Mouse (Mus musculus): ENCODE measurements around the gene Ahsa1. TPM values are rescaled to one million over a fixed set of nuclear protein-coding genes. Genes with fewer than 3 reads are reported as not detected.

Gene Ahsa1
- 196 and 212 TPM in 2 replicates for polyA plus RNA-seq (2015; fragmentation: Nextera tagmentation; extraction: Ambion mirVana)

DNA sequence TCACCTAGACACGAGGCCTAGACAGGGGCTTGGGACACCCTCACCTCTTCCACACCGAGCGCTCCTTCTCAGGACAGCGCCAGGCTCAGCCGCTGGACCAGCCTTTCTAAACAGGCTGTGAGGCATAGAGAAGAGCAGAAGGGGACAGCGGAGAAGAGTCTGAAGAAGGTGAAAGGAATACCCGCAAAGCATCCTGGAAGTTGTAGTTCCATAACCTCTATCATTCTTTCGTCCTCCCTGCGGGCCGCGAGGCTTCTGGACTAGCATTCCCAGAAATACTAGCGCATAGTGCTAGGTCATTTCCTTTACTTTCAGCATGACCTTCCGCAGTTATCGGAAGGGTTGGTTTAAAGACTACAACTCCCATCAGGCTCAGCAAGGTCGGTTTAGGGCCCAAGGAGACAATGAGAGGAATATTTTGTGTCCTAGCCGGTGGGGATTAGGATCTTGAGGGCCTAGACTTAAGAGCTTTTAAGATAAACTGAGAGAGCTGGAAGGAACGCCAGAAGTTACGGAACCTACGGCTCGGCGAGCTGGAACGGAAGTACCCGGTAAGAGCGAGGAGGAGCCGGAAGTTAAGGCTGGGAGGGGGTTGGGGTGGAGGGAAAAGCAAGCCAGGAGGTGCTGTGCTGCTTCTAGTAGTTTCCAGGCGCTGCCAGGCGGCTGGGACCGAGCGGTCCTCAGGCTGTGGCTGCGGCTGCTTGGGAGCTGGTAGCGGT lies at the start of gene Ahsa1, which contains the start of gene Vipas39:
TSS of gene Ahsa1 (plus strand) at position 372 of the 719 bp plus-strand sequence.
TSS of gene Vipas39 (minus strand) at position 149 of the 719 bp plus-strand sequence.
- peak within 1 kb of the TSS; percentile 87 for H3K4me3 ChIP-seq (replicated peaks)
- DNase-seq (peak; percentile 87), ATAC-seq (ENCODE audit: low read depth) (peak; percentile 95)
- no peaks in the 10 kb centered on the region for H3K9me3 ChIP-seq (replicated peaks)
- peaks cover 48% of the 10 kb centered on the region for H3K36me3 ChIP-seq
- H3K9ac ChIP-seq: peak within 1 kb of the TSS; percentile 95
- WGBS (ENCODE audit: insufficient replicate concordance): under 1% methylated on average over 31 of the region's 31 CpGs
- H3K4me2 ChIP-seq: peak within 1 kb of the TSS; percentile 82
- peak within 1 kb of the TSS; percentile 96 for H3K27ac ChIP-seq
- peaks cover 36% of the 10 kb centered on the region for H3K4me1 ChIP-seq (replicated peaks)
- no peaks in the 10 kb centered on the region for H3K27me3 ChIP-seq

DNA sequence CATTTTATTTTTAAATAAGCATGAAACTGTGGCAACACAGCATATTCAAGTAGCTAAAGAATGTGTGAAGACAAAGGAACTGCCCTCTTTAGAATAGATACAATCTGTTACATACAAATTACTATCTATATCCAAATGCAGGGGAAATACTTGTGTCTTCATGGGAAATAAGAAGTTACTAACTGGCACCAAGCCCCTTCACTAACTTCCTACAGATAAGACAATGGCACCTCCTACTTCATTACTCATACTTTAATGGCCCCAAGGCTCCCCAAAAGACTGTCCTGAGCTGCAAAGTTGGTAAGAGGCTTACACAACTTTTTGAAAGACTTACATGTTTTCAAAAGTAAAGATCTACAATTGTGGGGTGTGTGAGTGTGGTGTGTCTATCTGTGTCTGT lies 48.7 kb upstream of the Ahsa1 start:
- Histone ChIP-seq H3K27me3 (no peaks in the 10 kb centered on the region), H3K9me3 (replicated peaks) (no peaks in the 10 kb centered on the region), H3K27ac (no peak overlapping the region), H3K4me1 (replicated peaks) (no peaks in the 10 kb centered on the region), H3K36me3 (no peaks in the 10 kb centered on the region), H3K9ac (no peak overlapping the region), H3K4me2 (no peak overlapping the region), H3K4me3 (replicated peaks) (no peak overlapping the region)
- DNase-seq: no peak
- no peak for ATAC-seq (ENCODE audit: low read depth)

DNA sequence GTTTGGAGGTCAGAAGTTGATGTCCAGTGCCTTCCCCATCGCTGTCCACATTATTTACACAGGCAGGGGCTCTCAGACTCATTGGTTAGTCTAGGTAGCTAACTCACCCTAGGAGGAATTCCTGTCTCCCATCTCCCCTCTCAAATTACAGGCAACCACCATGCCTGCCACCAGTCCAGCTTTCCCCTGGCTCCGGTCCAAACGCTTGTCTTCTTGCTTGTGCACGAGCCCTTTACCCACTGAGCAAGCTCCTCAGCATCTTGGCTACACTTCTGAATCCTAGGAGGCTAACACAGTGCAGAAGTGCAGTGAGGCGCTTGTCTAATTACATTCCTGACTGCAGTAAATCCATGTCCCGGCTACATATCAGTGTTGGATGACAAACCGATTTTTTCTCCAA lies 46.9 kb upstream of the Ahsa1 start:
- H3K9ac ChIP-seq: no peak overlapping the region
- no peak for DNase-seq
- ATAC-seq (ENCODE audit: low read depth): no peak
- H3K36me3 ChIP-seq: no peaks in the 10 kb centered on the region
- no peaks in the 10 kb centered on the region for H3K27me3 ChIP-seq
- WGBS (ENCODE audit: insufficient replicate concordance): 72% methylated on average over 7 of the region's 7 CpGs
- no peaks in the 10 kb centered on the region for H3K9me3 ChIP-seq (replicated peaks)
- no peaks in the 10 kb centered on the region for H3K4me1 ChIP-seq (replicated peaks)
- H3K4me2 ChIP-seq: no peak overlapping the region
- no peak overlapping the region for H3K27ac ChIP-seq
- no peak overlapping the region for H3K4me3 ChIP-seq (replicated peaks)

DNA sequence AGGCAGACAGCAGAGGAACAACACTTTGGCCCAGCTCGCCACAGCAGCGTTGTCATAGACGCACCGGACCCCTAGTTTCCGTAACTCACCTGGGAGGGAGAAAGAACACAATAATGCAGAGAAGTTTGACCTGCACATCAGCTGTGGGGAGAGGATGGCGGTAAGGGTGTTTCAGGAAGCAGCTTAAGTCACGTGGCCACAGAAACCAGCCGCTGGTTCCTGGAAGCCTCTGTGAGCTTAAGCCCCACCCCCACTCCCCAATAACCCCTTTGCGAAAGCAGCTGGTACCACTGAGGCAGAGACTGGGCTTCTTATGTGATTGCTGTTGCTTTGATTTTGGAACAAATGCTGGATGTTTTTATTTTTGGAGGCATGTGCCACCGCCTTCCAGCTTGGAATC lies 41.3 kb upstream of the Ahsa1 start:
- 45% methylated on average over 10 of the region's 10 CpGs for WGBS (ENCODE audit: insufficient replicate concordance)
- DNase-seq (no peak), ATAC-seq (ENCODE audit: low read depth) (peak; percentile 47; the same call in 1 of the 2 replicates)
- Histone ChIP-seq H3K9me3 (replicated peaks) (0 out of 2 replicates have a peak, but pooled peaks cover 3% of the 10 kb centered on the region), H3K4me3 (replicated peaks) (no peak overlapping the region), H3K4me1 (replicated peaks) (peaks cover 17% of the 10 kb centered on the region), H3K36me3 (no peaks in the 10 kb centered on the region), H3K27me3 (no peaks in the 10 kb centered on the region), H3K4me2 (peak overlapping the region; percentile 36), H3K27ac (no peak overlapping the region), H3K9ac (no peak overlapping the region)

DNA sequence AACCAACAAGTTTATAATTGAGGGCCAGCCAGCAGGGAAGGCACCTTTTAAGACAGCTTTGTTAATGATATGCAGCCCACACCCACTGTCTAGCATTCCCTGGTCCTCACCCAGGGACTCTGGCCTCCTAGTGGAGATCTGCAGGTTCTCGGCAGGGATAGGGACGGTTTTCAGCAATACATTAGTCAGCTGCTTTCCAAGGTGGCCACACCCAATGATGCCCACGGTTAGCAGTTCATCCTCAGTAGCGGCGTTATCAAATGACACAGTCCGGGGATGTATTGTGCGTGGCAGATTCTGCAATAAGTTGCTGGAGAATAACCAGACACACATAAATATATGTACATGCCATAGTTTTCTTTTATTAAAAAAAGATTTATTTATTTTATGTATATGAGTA lies 39.5 kb upstream of the Ahsa1 start:
- ATAC-seq (ENCODE audit: low read depth): peak; percentile 53
- Histone ChIP-seq H3K36me3 (no peaks in the 10 kb centered on the region), H3K4me3 (replicated peaks) (no peak overlapping the region), H3K27ac (no peak overlapping the region), H3K9ac (no peak overlapping the region), H3K4me2 (no peak overlapping the region), H3K4me1 (replicated peaks) (peaks cover 31% of the 10 kb centered on the region), H3K9me3 (replicated peaks) (0 out of 2 replicates have a peak, but pooled peaks cover 3% of the 10 kb centered on the region), H3K27me3 (no peaks in the 10 kb centered on the region)
- WGBS (ENCODE audit: insufficient replicate concordance): 37% methylated on average over 7 of the region's 7 CpGs
- DNase-seq: peak; percentile 8

DNA sequence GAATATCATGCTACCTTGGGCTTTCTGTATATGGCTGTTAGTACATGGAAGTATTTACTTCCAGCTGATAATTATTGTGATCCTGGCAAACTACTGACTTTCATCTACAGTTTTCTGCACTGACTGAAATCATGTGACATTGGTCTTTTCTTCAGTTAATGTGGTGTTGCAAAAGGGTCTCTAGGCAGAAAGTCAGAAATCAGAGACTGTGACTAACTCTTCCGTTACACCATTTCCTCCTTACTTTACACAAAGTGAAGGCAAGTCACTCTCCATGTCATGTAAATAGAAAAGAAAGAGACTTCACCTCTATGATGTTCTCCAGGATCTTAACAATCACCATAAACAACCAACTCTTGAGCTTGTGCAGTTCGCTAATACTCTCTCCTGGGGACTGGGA lies 36.6 kb upstream of the Ahsa1 start:
- no peak overlapping the region for H3K9ac ChIP-seq
- 0 out of 2 replicates have a peak, but pooled peaks cover 3% of the 10 kb centered on the region for H3K9me3 ChIP-seq (replicated peaks)
- H3K4me2 ChIP-seq: no peak overlapping the region
- H3K4me3 ChIP-seq (replicated peaks): no peak overlapping the region
- H3K36me3 ChIP-seq: no peaks in the 10 kb centered on the region
- no peak overlapping the region for H3K27ac ChIP-seq
- no peaks in the 10 kb centered on the region for H3K27me3 ChIP-seq
- DNase-seq (no peak), ATAC-seq (ENCODE audit: low read depth) (no peak)
- peaks cover 30% of the 10 kb centered on the region for H3K4me1 ChIP-seq (replicated peaks)
- 79% methylated on average over 2 of the region's 2 CpGs for WGBS (ENCODE audit: insufficient replicate concordance)

DNA sequence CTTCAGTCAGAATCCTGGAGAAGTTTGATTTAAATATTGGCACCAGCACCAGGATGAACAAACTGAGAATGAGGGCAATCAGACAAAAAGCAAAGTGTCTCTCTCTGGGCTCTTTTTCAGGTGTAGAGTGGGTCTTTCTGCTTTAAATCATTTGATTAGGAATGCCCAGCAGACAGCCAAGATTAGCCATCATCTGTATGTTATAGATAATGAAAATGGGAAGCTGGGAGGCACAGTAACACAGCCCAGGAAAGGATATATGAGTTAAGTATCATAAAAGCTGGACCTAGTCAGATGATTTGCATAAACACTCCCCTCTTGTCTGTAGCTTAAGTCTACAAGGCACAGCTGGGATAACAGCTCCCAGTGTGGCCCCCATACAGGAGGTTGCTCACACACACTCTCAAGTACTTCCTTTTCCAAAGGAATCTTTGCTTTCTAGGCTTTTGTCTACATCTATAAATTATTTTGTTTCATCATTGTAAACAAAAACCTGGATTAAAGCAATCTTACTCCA lies 35.8 kb upstream of the Ahsa1 start:
- H3K27me3 ChIP-seq: no peaks in the 10 kb centered on the region
- H3K9ac ChIP-seq: no peak overlapping the region; the same call in 1 of the 2 replicates
- no peaks in the 10 kb centered on the region for H3K36me3 ChIP-seq
- 0 out of 2 replicates have a peak, but pooled peaks cover 3% of the 10 kb centered on the region for H3K9me3 ChIP-seq (replicated peaks)
- H3K4me1 ChIP-seq (replicated peaks): peaks cover 22% of the 10 kb centered on the region
- DNase-seq (no peak), ATAC-seq (ENCODE audit: low read depth) (peak; percentile 67; the same call in 1 of the 2 replicates)
- H3K4me3 ChIP-seq (replicated peaks): no peak overlapping the region
- H3K4me2 ChIP-seq: no peak overlapping the region
- no peak overlapping the region for H3K27ac ChIP-seq

DNA sequence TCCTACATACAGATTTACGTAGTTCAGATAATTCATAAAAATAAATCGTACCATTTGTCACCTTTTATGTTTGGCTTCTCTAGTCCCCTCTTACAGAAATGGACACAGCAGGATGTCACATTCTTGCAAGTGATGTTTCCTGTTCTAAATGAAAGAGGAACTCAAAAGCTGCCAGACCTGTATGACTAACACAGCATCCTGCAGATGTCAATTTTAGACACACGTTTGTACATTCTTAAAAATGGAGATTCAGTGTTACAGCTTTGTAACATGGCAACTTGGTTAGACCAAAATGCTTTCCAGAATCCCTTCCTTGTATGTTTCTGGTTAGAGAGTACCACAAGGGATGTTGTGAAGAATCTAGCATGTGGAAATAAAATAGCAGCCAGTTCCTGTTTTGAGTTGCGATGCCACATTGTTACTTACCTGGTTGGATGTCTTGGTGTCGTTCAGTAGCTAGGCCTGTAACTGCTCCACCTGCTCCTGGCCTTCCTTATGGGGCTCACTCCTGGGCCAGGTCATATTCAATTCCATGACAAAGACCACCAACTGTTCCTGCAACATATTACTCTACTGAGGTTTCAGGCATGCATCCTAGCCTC lies 29.3 kb upstream of the Ahsa1 start:
- WGBS (ENCODE audit: insufficient replicate concordance): 48% methylated on average over 5 of the region's 5 CpGs
- Histone ChIP-seq H3K4me3 (replicated peaks) (no peak overlapping the region), H3K27me3 (no peaks in the 10 kb centered on the region), H3K4me2 (no peak overlapping the region), H3K27ac (no peak overlapping the region), H3K9me3 (replicated peaks) (no peaks in the 10 kb centered on the region), H3K36me3 (peaks cover 32% of the 10 kb centered on the region), H3K9ac (no peak overlapping the region), H3K4me1 (replicated peaks) (no peaks in the 10 kb centered on the region)
- ATAC-seq (ENCODE audit: low read depth) (no peak), DNase-seq (no peak)

DNA sequence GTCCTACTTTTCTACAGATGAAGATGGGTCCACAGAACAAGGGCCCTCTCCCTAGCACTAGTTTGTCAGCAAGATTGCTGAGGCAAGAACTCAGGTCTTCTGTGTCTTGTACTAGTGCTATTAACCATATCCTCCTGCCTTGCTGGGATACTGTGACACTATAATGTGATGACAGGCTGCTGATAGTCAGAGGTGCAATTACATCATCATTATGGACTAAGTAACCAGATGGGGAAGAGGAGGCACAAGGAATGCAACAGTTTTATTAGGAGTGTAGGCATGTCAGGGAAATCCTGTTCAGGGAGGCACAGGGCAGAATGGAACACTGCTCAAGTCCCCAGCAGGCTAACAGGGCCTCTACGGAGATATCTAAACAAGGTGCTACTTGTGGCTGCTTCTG lies 27.6 kb upstream of the Ahsa1 start, which contains the start of gene Noxred1:
TSS of gene Noxred1 (minus strand) at position 101 of the 400 bp plus-strand sequence.
- ATAC-seq (ENCODE audit: low read depth): no peak
- H3K27me3 ChIP-seq: no peaks in the 10 kb centered on the region

DNA sequence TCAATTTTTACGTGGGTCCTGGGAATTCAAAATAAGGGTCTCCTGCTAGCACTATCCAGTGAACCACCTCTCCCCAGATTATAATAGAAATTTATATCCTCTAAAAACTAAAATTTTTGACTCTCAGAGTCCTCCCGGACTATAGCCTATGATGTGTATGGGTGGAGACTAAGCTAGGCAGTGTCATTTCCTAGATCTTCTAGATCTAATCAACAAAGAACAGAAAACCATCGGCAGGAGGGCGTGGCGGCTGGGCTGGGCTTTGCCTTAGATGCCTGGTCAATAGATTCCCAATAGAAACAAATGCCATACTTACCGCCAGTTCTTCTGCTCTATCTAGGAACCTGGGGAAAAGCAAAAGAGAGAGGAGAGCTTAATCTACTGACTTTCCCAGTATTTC lies 16.1 kb upstream of the Ahsa1 start:
- Histone ChIP-seq H3K9ac (0 out of 2 replicates have a peak overlapping the region, but pooled peaks have one; percentile 22), H3K4me3 (replicated peaks) (no peak overlapping the region), H3K4me2 (no peak overlapping the region), H3K27me3 (no peaks in the 10 kb centered on the region), H3K9me3 (replicated peaks) (no peaks in the 10 kb centered on the region), H3K27ac (no peak overlapping the region), H3K4me1 (replicated peaks) (peaks cover 17% of the 10 kb centered on the region), H3K36me3 (peaks cover 79% of the 10 kb centered on the region)
- ATAC-seq (ENCODE audit: low read depth) (peak; percentile 71), DNase-seq (no peak)
- 53% methylated on average over 6 of the region's 6 CpGs for WGBS (ENCODE audit: insufficient replicate concordance)

More for the DNA sequence above, 27.6 kb upstream of the Ahsa1 start, which contains the start of gene Noxred1:
- H3K9ac ChIP-seq: no peak within 1 kb of the TSS
- H3K27ac ChIP-seq: no peak within 1 kb of the TSS
- no peaks in the 10 kb centered on the region for H3K9me3 ChIP-seq (replicated peaks)
- H3K4me1 ChIP-seq (replicated peaks): no peaks in the 10 kb centered on the region
- 93% methylated on average over 1 of the region's 1 CpGs for WGBS (ENCODE audit: insufficient replicate concordance)
- H3K4me3 ChIP-seq (replicated peaks): no peak within 1 kb of the TSS
- DNase-seq: no peak
- H3K36me3 ChIP-seq: peaks cover 37% of the 10 kb centered on the region
- H3K4me2 ChIP-seq: no peak within 1 kb of the TSS

DNA sequence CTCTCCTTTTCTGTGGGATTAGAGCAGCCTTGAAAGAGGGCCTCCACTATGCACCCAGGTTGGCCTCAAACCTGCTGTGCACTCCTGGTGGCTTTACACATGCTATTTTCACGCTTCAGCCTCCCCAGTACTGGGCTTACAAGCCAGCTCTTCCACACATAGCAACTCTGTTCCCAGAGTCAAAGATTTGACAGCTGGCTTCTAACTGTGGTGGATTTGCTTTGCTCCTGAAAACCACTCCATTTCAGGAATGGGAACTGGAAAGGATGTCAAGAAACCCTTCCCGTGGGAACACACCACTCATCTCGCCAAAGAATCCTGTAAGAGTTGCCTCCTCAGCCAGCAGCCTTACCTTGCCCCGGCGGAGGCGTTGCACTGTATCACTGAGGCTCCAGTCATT lies 12.4 kb upstream of the Ahsa1 start:
- H3K27ac ChIP-seq: no peak overlapping the region
- H3K9ac ChIP-seq: no peak overlapping the region
- no peaks in the 10 kb centered on the region for H3K9me3 ChIP-seq (replicated peaks)
- H3K4me2 ChIP-seq: no peak overlapping the region
- H3K27me3 ChIP-seq: no peaks in the 10 kb centered on the region
- DNase-seq: no peak
- WGBS (ENCODE audit: insufficient replicate concordance): 88% methylated on average over 6 of the region's 6 CpGs
- no peak for ATAC-seq (ENCODE audit: low read depth)
- peaks cover 88% of the 10 kb centered on the region for H3K36me3 ChIP-seq
- no peak overlapping the region for H3K4me3 ChIP-seq (replicated peaks)
- peaks cover 27% of the 10 kb centered on the region for H3K4me1 ChIP-seq (replicated peaks)
